Mouse (Mus musculus) splenic B cell, adult 2 months (primary cell): ENCODE data around the gene Synpo2.
A peak's percentile ranks its signal among the peaks of the same experiment; 100 is the strongest.

ENCODE experiments used
- DNase-seq: peaks from one replicate; pipeline ENCODE4 v3.0.0-alpha.2; 2011; ENCODE audit warnings: low read depth, low spot score
- H3K27me3 ChIP-seq: 2 replicates; pipeline ENCODE4 v1.6.1; 2012; ENCODE audit warnings: mild to moderate bottlenecking, low read length, moderate library complexity, mixed read lengths; ENCODE audit not compliant: control insufficient read depth, poor library complexity, insufficient read depth, severe bottlenecking
- H3K36me3 ChIP-seq: 2 replicates; pipeline ENCODE4 v1.6.1; 2012; ENCODE audit warnings: mild to moderate bottlenecking, low read length, moderate library complexity, mixed read lengths; ENCODE audit not compliant: control insufficient read depth, poor library complexity, insufficient read depth, severe bottlenecking

Synpo2 gene

GRCm38 (mm10) chr3:123164183-123164582, 71.8 kb downstream of the Synpo2 start:
- H3K27me3 ChIP-seq: no peaks in the 10 kb centered on the region
- no peaks in the 10 kb centered on the region for H3K36me3 ChIP-seq
- DNase-seq: no peak

GRCm38 (mm10) chr3:123163192-123163523, 72.8 kb downstream of the Synpo2 start:
- no peaks in the 10 kb centered on the region for H3K36me3 ChIP-seq
- DNase-seq: no peak

GRCm38 (mm10) chr3:123162289-123163191, 73.4 kb downstream of the Synpo2 start:
- Histone ChIP-seq H3K36me3 (no peaks in the 10 kb centered on the region), H3K27me3 (no peaks in the 10 kb centered on the region)
- no peak for DNase-seq

More at GRCm38 (mm10) chr3:123163192-123163523, 72.8 kb downstream of the Synpo2 start:
- no peaks in the 10 kb centered on the region for H3K27me3 ChIP-seq

DNA sequence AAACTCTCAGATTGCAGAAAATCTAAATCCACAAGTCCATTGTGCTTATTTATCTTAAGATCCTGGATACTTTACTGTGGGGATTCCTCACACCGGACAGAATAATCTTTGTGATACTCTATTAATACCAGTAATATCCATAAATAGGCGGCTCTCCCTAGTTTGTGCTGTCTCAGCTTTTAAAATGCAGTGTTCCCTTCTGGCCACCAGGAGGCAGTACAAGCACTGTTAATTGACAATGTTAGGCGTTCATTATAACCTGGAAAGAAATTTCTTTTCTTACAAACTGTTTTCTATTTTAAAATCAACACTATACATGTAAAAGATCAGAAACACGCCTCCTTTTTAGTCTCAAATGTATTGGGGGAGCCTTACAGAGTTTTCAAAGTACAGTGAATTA, 75.2 kb downstream of the Synpo2 start:
- peak; percentile 65 for DNase-seq
- H3K36me3 ChIP-seq: no peaks in the 10 kb centered on the region
- H3K27me3 ChIP-seq: no peaks in the 10 kb centered on the region

- no peaks in the 10 kb centered on the region for H3K36me3 ChIP-seq
- peak; percentile 41 for DNase-seq
Observed at GRCm38 (mm10) chr3:123159139-123159824, 76.7 kb downstream of the Synpo2 start.

DNA sequence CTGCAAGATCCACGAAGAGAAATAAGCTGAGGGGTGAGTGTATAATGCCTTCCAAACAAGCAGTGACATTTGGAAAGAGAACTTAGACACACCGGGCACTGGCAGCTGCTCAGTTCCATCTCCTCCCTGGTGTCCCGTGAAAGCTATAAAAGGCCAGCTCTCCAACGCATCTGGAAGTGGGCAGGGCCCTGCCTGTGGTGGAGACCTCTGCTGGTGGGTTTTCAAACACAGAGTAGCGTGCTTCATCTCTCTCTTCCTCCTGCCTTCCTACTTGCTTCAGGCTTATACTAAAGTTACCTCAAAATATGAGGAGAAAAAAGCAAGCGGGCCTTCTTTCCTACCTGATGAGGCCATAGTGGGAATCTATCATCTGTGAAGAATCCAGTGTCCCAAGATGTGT, 77.4 kb downstream of the Synpo2 start:
- DNase-seq: peak; percentile 12

More at GRCm38 (mm10) chr3:123159139-123159824, 76.7 kb downstream of the Synpo2 start:
- no peaks in the 10 kb centered on the region for H3K27me3 ChIP-seq

GRCm38 (mm10) chr3:123153337-123153736, 82.6 kb downstream of the Synpo2 start:
- DNase-seq: no peak
- Histone ChIP-seq H3K27me3 (no peaks in the 10 kb centered on the region), H3K36me3 (no peaks in the 10 kb centered on the region)

More for the DNA sequence above, 77.4 kb downstream of the Synpo2 start:
- no peaks in the 10 kb centered on the region for H3K27me3 ChIP-seq
- no peaks in the 10 kb centered on the region for H3K36me3 ChIP-seq

- no peak for DNase-seq
- Histone ChIP-seq H3K36me3 (no peaks in the 10 kb centered on the region), H3K27me3 (no peaks in the 10 kb centered on the region)
Observed at GRCm38 (mm10) chr3:123152911-123153310, 83.0 kb downstream of the Synpo2 start.

GRCm38 (mm10) chr3:123150523-123151135, 85.3 kb downstream of the Synpo2 start:
- no peak for DNase-seq
- no peaks in the 10 kb centered on the region for H3K36me3 ChIP-seq
- H3K27me3 ChIP-seq: no peaks in the 10 kb centered on the region

GRCm38 (mm10) chr3:123149380-123150162, 86.4 kb downstream of the Synpo2 start:
- DNase-seq: no peak
- Histone ChIP-seq H3K27me3 (no peaks in the 10 kb centered on the region), H3K36me3 (no peaks in the 10 kb centered on the region)

GRCm38 (mm10) chr3:123148641-123149040, 87.3 kb downstream of the Synpo2 start:
- Histone ChIP-seq H3K36me3 (no peaks in the 10 kb centered on the region), H3K27me3 (no peaks in the 10 kb centered on the region)
- no peak for DNase-seq

DNA sequence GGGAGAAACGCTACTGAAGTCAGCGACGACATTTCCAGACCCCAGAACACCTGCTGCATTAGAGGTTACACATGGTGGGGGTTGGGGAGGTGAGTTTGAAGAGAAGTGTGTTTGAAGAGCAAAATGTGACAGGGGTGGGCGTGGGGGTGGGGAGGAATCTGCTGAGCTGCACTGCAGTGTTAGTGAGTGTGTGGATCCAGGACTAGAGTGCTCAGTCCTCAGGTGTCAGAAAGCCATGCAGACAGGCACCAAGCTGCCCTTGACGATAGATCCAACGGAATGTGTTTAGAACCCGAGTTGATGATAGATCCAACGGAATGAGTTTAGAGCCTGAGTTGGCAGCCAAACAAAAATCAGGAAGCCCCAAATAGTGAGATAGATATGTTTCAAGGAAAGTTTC, 89.4 kb downstream of the Synpo2 start:
- H3K27me3 ChIP-seq: no peaks in the 10 kb centered on the region
- H3K36me3 ChIP-seq: no peaks in the 10 kb centered on the region
- no peak for DNase-seq

DNA sequence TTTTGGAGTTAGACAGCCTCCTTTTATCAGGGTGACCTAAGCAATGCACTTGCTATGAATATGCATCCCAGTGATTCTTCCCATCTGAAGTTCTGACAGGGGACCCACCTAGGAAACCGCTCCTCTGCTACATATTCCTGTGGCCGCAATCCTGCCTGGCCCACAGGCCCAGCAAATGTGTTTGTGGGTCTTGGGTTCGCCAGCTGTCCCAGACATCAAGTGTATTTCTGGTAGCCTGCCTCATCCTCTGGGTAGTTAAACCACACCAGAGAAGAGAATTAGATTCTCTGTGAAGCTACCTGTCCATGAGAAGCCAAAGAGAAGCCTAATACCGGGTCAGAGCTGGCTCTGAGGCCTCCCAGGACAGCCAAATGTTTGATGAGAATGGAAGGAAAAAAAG, 90.0 kb downstream of the Synpo2 start:
- H3K36me3 ChIP-seq: no peaks in the 10 kb centered on the region
- DNase-seq: no peak
- no peaks in the 10 kb centered on the region for H3K27me3 ChIP-seq

DNA sequence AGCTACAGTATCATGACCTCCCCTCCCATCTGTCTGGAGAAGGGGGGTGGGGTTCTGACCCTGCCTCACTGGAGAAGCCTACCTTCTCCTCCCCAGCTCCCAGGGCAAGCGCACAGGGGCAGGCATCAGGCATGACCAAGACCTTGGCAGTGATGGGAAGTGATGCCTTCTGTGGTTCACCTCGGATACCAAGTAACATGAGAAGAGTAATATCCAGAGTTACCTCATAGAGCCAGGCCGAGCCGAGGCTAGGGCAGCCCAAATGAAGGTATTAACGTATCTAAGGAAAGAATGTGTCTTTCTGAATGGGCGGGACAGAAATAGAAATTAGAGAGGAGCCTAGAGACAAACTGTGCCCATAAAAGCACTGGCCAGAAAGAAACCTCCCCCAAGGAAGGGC, 92.5 kb downstream of the Synpo2 start:
- DNase-seq: no peak
- H3K36me3 ChIP-seq: no peaks in the 10 kb centered on the region
- H3K27me3 ChIP-seq: no peaks in the 10 kb centered on the region
